Mouse (Mus musculus) hindbrain, embryonic 11.5 days (tissue): ENCODE results near the gene Rab3a. TPM values are rescaled to one million over a fixed set of nuclear protein-coding genes. Genes with fewer than 3 reads are reported as not detected.

Experiments
- ATAC-seq: fragments of 200-750 bp; cut with Nextera tagmentation; 2 replicates; pipeline ENCODE4 v1.8.0; 2017; ENCODE audit warnings: mild to moderate bottlenecking, moderate TSS enrichment, moderate library complexity; ENCODE audit not compliant: low FRiP score
- DNase-seq: peaks from one replicate; pipeline ENCODE4 v3.0.0-alpha.2; 2015; ENCODE audit warnings: low spot score
- H3K27ac ChIP-seq: fragments of 300-500 bp; sonication (generic); 2 replicates; pipeline ENCODE4 v1.5.1; 2014; ENCODE audit warnings: mild to moderate bottlenecking, low read depth, low read length
- H3K27me3 ChIP-seq: fragments of 300-500 bp; sonication (generic); 2 replicates; pipeline ENCODE4 v1.6.1; 2014; ENCODE audit warnings: mild to moderate bottlenecking, low read length, moderate library complexity, mixed read lengths; ENCODE audit not compliant: control insufficient read depth, insufficient read depth
- H3K36me3 ChIP-seq: fragments of 300-500 bp; sonication (generic); 2 replicates; pipeline ENCODE4 v1.6.1; 2014; ENCODE audit warnings: mild to moderate bottlenecking, low read length, moderate library complexity, mixed read lengths; ENCODE audit not compliant: control insufficient read depth, insufficient read depth
- H3K4me1 ChIP-seq: fragments of 300-500 bp; sonication (generic); replicated peaks from 2 replicates; pipeline ENCODE4 v1.6.1; 2014; ENCODE audit warnings: low read length, mixed read lengths; ENCODE audit not compliant: control insufficient read depth, insufficient read depth
- H3K4me2 ChIP-seq: fragments of 300-500 bp; sonication (generic); replicated peaks from 2 replicates; pipeline ENCODE4 v1.6.1; 2014; ENCODE audit warnings: mild to moderate bottlenecking, low read depth, low read length
- H3K4me3 ChIP-seq: fragments of 300-500 bp; sonication (generic); 2 replicates; pipeline ENCODE4 v1.5.1; 2014; ENCODE audit warnings: low read depth, low read length
- H3K9ac ChIP-seq: fragments of 300-500 bp; sonication (generic); 2 replicates; pipeline ENCODE4 v1.6.1; 2014; ENCODE audit warnings: low read depth, low read length
- H3K9me3 ChIP-seq: fragments of 300-500 bp; sonication (generic); 2 replicates; pipeline ENCODE4 v1.6.1; 2016; ENCODE audit warnings: low read length; ENCODE audit not compliant: control insufficient read depth
- WGBS: fragments of 180-500 bp; shearing (Covaris S2); extraction: QIAGEN DNeasy Blood & Tissue Kit; methylation state at CpG from one replicate; pipeline ENCODE4 v1.1.7; 2014; 5-methylcytosine and 5-hydroxymethylcytosine counted together
- polyA plus RNA-seq: library from polyadenylated mRNA; unstranded; fragments of >200 nt; fragmentation: Nextera tagmentation; extraction: Ambion mirVana; gene quantifications from 2 replicates; pipeline ENCODE4 v1.2.1, GENCODE M21; 2014

Rab3a gene
- polyA plus RNA-seq, 1 experiment from 2014 or later, result 91.5 TPM

DNA sequence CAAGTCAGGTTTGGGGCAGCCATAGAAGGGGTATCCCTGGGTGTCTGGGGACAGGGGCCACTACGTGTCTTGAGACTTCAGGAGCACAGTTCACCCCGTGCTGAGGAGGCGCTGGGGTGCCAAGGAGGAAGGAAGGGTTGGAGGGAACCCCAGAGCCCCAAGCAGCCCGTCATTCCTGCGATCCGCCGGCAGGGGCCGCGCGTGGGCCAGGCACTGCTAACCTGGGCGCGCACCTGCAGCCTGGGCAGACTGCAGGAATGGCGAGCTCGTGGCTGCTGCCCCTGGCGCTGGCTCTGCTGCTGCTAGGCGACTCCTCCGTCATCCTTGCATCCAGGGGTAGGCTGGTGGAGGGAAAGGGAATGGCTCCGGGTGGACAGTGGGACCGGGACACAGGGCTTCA, 36.2 kb upstream of the Rab3a start, which contains the start of gene Gm3336:
Gene Gm3336, plus strand, starts transcription at position 247 of the 400 bp plus-strand sequence.
- H3K4me2 ChIP-seq, result no peak within 1 kb of the TSS

DNA sequence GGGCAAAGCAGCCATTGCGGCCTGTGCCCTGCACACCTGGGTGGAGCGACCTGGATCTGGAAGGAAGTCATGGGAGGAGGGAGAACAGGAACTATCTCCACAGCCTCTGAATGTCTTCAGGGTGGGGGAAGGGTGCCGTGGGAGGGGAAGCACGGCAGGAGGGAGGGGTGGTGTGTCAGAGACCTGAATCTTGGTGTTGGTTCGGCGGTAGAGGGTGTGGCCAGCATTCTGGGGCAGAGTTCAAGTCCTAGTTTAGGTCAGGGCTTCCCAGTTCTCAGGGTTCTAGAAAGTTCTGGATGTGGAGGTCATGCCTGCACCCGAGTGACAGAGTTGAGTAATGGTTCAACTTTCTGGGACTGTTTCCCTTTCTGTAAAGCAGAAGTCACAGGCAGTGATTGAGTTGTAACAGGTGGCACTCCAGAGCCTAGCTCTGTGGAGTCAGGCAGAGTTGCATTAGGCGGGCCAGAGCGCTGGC, 34.6 kb upstream of the Rab3a start:
- H3K4me2 ChIP-seq, result no peak overlapping the region
- WGBS, result 74% methylated on average over 9 of the region's 9 CpGs
- no peaks in the 10 kb centered on the region for H3K4me1 ChIP-seq
- ATAC-seq (no peak), DNase-seq (no peak)
- no peaks in the 10 kb centered on the region for H3K27me3 ChIP-seq
- no peak overlapping the region for H3K9ac ChIP-seq
- no peaks in the 10 kb centered on the region for H3K9me3 ChIP-seq
- H3K27ac ChIP-seq, result no peak overlapping the region
- no peaks in the 10 kb centered on the region for H3K36me3 ChIP-seq
- H3K4me3 ChIP-seq, result no peak overlapping the region

More for the DNA sequence above, 36.2 kb upstream of the Rab3a start, which contains the start of gene Gm3336:
- Histone ChIP-seq H3K4me3 (no peak within 1 kb of the TSS), H3K4me1 (no peaks in the 10 kb centered on the region), H3K9me3 (no peaks in the 10 kb centered on the region), H3K9ac (no peak within 1 kb of the TSS), H3K36me3 (no peaks in the 10 kb centered on the region), H3K27me3 (no peaks in the 10 kb centered on the region), H3K27ac (no peak within 1 kb of the TSS)
- peak; percentile 10; the same call in 1 of the 2 replicates for ATAC-seq
- peak; percentile 69 for DNase-seq
- 6% methylated on average over 17 of the region's 19 CpGs for WGBS

DNA sequence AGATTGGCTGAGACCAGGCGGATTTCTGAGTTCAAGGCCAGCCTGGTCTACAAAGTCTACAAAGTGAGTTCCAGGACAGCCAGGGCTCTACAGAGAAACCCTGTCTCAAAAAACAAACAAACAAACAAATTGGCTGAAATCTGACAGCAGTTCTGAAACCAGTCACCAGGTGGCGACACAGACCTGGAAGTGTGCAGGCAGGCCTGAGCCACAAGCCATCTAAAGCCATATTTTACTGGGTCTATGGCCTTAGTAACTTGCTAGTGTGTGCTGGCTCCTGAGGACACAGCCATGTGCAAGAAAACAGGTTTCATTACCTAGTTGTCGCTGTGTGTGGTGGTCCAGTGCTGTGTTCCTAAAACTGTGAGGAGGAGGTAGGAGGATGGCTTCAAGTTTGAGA, 33.7 kb upstream of the Rab3a start:
- peak; percentile 86 for DNase-seq
- Histone ChIP-seq H3K4me3 (no peak overlapping the region), H3K9me3 (no peaks in the 10 kb centered on the region), H3K27ac (no peak overlapping the region), H3K9ac (no peak overlapping the region), H3K27me3 (no peaks in the 10 kb centered on the region), H3K36me3 (no peaks in the 10 kb centered on the region), H3K4me1 (no peaks in the 10 kb centered on the region), H3K4me2 (no peak overlapping the region)
- ATAC-seq, result peak; percentile 62; the same call in 1 of the 2 replicates
- 6% methylated on average over 3 of the region's 3 CpGs for WGBS

DNA sequence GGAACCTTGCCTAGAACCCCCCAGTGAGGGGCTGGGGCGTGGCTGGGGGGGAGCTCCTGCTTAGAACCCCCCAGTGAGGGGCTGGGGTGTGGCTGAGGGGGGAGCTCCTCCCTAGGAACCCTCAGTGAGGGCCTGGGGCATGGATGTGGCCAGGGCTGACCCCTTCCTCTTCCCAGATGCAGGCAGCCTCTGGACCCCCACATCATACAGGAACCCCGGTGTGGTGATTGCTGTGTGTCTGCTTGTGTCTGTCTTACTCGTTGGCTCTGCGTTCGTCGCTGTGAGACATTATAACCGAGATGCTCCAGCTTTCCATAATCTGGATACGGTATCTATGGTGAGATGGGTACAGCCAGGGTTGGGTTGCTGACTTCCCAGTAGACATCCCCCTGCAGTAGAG, 32.9 kb upstream of the Rab3a start:
- no peak overlapping the region for H3K4me2 ChIP-seq
- WGBS, result 86% methylated on average over 8 of the region's 8 CpGs
- H3K9ac ChIP-seq, result no peak overlapping the region
- ATAC-seq (no peak), DNase-seq (no peak)
- H3K4me3 ChIP-seq, result no peak overlapping the region
- no peaks in the 10 kb centered on the region for H3K9me3 ChIP-seq
- H3K4me1 ChIP-seq, result no peaks in the 10 kb centered on the region
- no peaks in the 10 kb centered on the region for H3K27me3 ChIP-seq
- no peaks in the 10 kb centered on the region for H3K36me3 ChIP-seq
- no peak overlapping the region for H3K27ac ChIP-seq

DNA sequence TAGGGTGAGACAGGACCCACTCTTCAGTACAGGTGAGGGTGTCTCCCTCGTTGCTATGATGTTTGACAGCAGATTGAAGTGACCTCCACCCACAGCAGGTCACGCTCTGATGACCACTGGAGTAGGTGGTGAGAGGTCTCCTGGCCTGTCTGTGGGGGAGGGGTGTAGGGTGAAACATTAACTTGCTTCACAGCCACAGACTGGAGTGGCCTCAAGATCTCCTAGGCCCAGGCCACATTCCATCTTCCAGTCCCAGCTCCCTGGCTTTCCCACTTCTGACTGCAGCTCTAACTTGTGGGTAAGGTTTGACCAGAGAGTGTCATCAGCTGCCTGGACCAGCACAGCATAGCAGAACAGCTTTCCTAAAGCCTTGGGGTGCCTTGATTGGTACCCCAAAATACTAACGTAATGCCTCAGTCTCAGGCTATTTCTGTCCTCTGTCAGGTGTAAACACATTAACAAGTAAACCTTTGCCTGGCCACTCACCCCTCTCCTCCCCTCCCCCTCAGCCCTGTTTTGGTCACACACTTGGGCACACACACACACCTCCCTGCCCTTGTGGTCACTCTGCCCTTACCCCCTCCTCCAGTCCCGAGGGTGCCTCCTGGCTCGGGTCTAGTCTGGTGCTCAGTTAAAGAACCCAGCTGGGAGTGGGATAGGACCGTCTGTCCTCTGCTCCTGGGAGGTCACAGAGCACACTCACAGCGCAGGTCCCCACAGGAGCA, 30.8 kb upstream of the Rab3a start, which contains the start of gene Pde4c:
Gene Pde4c, plus strand, starts transcription at position 235 of the 725 bp plus-strand sequence.
- no peak within 1 kb of the TSS for H3K9ac ChIP-seq
- whole genome bisulfite sequencing, result 60% methylated on average over 7 of the region's 7 CpGs

DNA sequence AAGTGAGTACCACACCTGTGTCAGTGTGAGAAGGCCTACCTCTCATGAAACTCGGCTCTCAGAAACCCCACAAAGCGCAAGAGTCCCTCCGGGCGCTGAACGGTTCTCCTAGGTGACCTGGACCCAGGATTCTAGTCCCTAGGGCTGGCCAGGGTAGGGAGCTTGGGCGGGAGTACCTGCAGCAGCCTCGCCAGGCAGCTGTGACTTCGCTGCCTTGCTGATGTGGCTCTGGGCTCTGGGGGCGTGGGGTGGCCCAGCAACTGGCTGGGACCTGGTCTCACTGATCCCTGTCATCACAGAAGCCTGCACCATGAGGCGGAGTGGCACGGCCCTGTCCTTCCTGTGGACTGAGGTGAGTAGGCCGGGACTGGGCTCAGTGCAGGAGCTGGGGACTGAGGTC, 30.3 kb upstream of the Rab3a start:
- Histone ChIP-seq H3K4me2 (no peak overlapping the region), H3K9ac (no peak overlapping the region), H3K27me3 (peaks cover 12% of the 10 kb centered on the region), H3K4me1 (no peaks in the 10 kb centered on the region), H3K9me3 (no peaks in the 10 kb centered on the region), H3K36me3 (no peaks in the 10 kb centered on the region), H3K4me3 (no peak overlapping the region), H3K27ac (no peak overlapping the region)
- DNase-seq, result no peak
- ATAC-seq, result no peak
- whole genome bisulfite sequencing, result 81% methylated on average over 12 of the region's 12 CpGs

More for the DNA sequence above, 30.8 kb upstream of the Rab3a start, which contains the start of gene Pde4c:
- Histone ChIP-seq H3K4me1 (no peaks in the 10 kb centered on the region), H3K27me3 (peaks cover 8% of the 10 kb centered on the region; the same call in 1 of the 2 replicates), H3K27ac (no peak within 1 kb of the TSS), H3K4me2 (no peak within 1 kb of the TSS), H3K36me3 (no peaks in the 10 kb centered on the region), H3K4me3 (no peak within 1 kb of the TSS), H3K9me3 (no peaks in the 10 kb centered on the region)
- DNase-seq (no peak), ATAC-seq (no peak)

DNA sequence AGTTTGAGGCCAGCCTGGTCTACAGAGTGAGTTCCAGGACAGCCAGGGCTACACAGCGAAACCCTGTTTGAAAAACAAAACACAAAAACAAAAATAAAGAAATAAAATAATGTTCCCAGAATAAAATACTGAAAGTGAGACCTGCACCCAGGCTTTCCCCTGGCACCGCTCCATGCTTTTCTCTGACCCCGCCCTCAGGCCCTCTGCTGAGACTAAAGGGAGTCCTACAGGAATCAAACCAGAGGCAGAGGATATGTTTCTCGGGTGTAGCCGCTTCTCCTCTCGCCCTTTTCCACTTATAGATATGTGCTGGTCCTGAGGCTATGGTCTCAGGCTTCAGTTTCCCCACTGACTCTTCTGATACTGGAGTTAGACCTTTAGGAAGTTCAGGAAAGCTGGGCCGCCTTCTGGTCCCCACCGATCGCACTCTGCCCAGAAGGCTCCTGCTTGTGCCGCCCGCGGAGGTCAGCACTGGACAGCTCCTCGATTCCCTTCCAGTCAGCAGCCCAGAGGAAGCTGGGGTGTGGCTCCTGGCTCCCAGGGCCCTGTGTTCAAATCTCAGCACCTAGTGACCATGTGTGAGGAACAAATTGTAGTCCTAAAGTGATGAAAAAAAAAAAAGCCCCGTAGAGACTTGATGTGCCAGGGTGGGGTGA, 28.6 kb upstream of the Rab3a start:
- peak; percentile 26 for DNase-seq
- Histone ChIP-seq H3K4me3 (no peak overlapping the region), H3K4me2 (no peak overlapping the region), H3K27me3 (peaks cover 26% of the 10 kb centered on the region), H3K36me3 (no peaks in the 10 kb centered on the region), H3K27ac (no peak overlapping the region), H3K9me3 (no peaks in the 10 kb centered on the region), H3K4me1 (no peaks in the 10 kb centered on the region; the same call in 1 of the 2 replicates), H3K9ac (no peak overlapping the region)
- WGBS, result 29% methylated on average over 14 of the region's 14 CpGs
- ATAC-seq, result no peak

DNA sequence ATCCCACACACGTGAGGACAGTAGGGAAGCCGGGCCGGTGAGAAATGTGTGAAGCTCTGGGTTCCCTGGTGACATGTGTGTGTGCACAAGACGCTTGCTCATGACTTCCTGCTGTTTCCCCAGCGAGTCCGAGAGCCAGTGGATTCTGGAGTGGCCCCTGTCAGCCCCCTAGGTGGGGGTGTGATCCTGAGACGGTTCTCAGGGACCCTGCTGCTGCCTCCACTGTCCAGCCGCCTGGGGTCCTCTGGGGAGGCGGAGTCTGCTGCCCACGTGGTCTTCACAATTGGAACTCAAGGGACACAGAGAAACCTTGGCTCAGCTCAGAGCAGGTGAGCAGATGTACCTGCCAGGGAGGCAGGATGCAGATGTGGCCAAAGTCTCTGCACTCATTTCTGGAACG, 27.8 kb upstream of the Rab3a start:
- no peaks in the 10 kb centered on the region for H3K36me3 ChIP-seq
- no peak overlapping the region for H3K9ac ChIP-seq
- 43% methylated on average over 11 of the region's 11 CpGs for WGBS
- no peak overlapping the region for H3K27ac ChIP-seq
- no peaks in the 10 kb centered on the region; the same call in 1 of the 2 replicates for H3K4me1 ChIP-seq
- ATAC-seq (no peak), DNase-seq (no peak)
- H3K4me3 ChIP-seq, result no peak overlapping the region
- H3K9me3 ChIP-seq, result no peaks in the 10 kb centered on the region
- H3K4me2 ChIP-seq, result no peak overlapping the region
- peaks cover 29% of the 10 kb centered on the region for H3K27me3 ChIP-seq
